Mouse (Mus musculus): ENCODE results near the gene Tex9. TPM values are rescaled to one million over a fixed set of nuclear protein-coding genes. Genes with fewer than 3 reads are reported as not detected.

Tex9 gene
- total RNA-seq, 4 experiments from 2014 or later, result 12.2 to 13.3 (median 12.5) TPM

Small RNA genes within 50 kb of the gene (microRNA-seq; reads per million reads assigned to microRNA genes)
- gene Gm28010, result 0 reads per million in 2 experiments

Other genes starting within 250 kb of the Tex9 start
- 10 to 100 TPM; 52.8 to 56.3 (median 54.7) TPM for gene Zfp280d, start 217.4 kb downstream of the Tex9 start, total RNA-seq (2022)
- 1 to 10 TPM in 2 of 4 experiments, under 1 TPM in 2; 0.55 to 1.4 (median 1.0) TPM for gene Mns1, start 54.2 kb downstream of the Tex9 start, total RNA-seq (2022)
- 10 to 100 TPM; 28.4 to 33.9 (median 29.6) TPM for gene Rfx7, start 40.0 kb upstream of the Tex9 start, total RNA-seq (2022)
- gene Nedd4, start 170.1 kb upstream of the Tex9 start, total RNA-seq (2022), result 100 to 1,000 TPM; 276 to 301 (median 288) TPM

All from left cerebral cortex, adult 8-10 months (tissue).